Mouse (Mus musculus) lung, postnatal 0 days (tissue): ENCODE results near the gene Agpat2. TPM values are rescaled to one million over a fixed set of nuclear protein-coding genes. Genes with fewer than 3 reads are reported as not detected.
A peak's percentile ranks its signal among the peaks of the same experiment; 100 is the strongest.

Source experiments
- ATAC-seq: fragments of 200-750 bp; cut with Nextera tagmentation; 2 replicates; pipeline ENCODE4 v1.8.0; 2017; ENCODE audit warnings: moderate library complexity
- DNase-seq: peaks from one replicate; pipeline ENCODE4 v3.0.0-alpha.2; 2016; ENCODE audit warnings: low spot score
- H3K27ac ChIP-seq: fragments of 300-500 bp; sonication (generic); 2 replicates; pipeline ENCODE4 v1.5.1; 2014; ENCODE audit warnings: antibody characterized with exemption, mild to moderate bottlenecking, low read length, mixed read lengths
- H3K27me3 ChIP-seq: fragments of 300-500 bp; sonication (generic); replicated peaks from 2 replicates; pipeline ENCODE4 v1.6.1; 2014; ENCODE audit warnings: low read length, mixed read lengths; ENCODE audit not compliant: insufficient read depth
- H3K36me3 ChIP-seq: fragments of 300-500 bp; sonication (generic); 2 replicates; pipeline ENCODE4 v1.6.1; 2014; ENCODE audit warnings: low read length, mixed read lengths; ENCODE audit not compliant: insufficient read depth
- H3K4me1 ChIP-seq: fragments of 300-500 bp; sonication (generic); 2 replicates; pipeline ENCODE4 v1.6.1; 2014; ENCODE audit warnings: antibody characterized with exemption, low read depth, low read length, mixed read lengths; ENCODE audit not compliant: insufficient read depth
- H3K4me2 ChIP-seq: fragments of 300-500 bp; sonication (generic); replicated peaks from 2 replicates; pipeline ENCODE4 v1.6.1; 2014; ENCODE audit warnings: low read depth, mild to moderate bottlenecking, low read length, moderate library complexity, mixed read lengths
- H3K4me3 ChIP-seq: fragments of 300-500 bp; sonication (generic); 2 replicates; pipeline ENCODE4 v1.5.1; 2014; ENCODE audit warnings: low read depth, low read length
- H3K9ac ChIP-seq: fragments of 300-500 bp; sonication (generic); replicated peaks from 2 replicates; pipeline ENCODE4 v1.6.1; 2014; ENCODE audit warnings: low read depth, mild to moderate bottlenecking
- H3K9me3 ChIP-seq: fragments of 300-500 bp; sonication (generic); 2 replicates; pipeline ENCODE4 v1.6.1; 2016; ENCODE audit warnings: low read length, mixed read lengths
- CTCF ChIP-seq: IDR thresholded peaks from 2 replicates; pipeline ENCODE4 v1.5.1; 2016; ENCODE audit warnings: antibody characterized with exemption, mild to moderate bottlenecking
- EP300 ChIP-seq: IDR thresholded peaks from 2 replicates; pipeline ENCODE4 v1.6.1; 2016; ENCODE audit warnings: antibody characterized with exemption, mild to moderate bottlenecking, control low read depth
- WGBS: fragments of 180-500 bp; shearing (Covaris S2); extraction: QIAGEN DNeasy Blood & Tissue Kit; methylation state at CpG from one replicate; pipeline ENCODE4 v1.1.7; 2014; 5-methylcytosine and 5-hydroxymethylcytosine counted together
- polyA plus RNA-seq: library from polyadenylated mRNA; unstranded; fragments of >200 nt; fragmentation: Nextera tagmentation; extraction: Ambion mirVana; gene quantifications from 2 replicates; pipeline ENCODE4 v1.2.1, GENCODE M21; 2015

Gene Agpat2
- polyA plus RNA-seq, result 59.5 and 72.8 TPM in 2 replicates

DNA sequence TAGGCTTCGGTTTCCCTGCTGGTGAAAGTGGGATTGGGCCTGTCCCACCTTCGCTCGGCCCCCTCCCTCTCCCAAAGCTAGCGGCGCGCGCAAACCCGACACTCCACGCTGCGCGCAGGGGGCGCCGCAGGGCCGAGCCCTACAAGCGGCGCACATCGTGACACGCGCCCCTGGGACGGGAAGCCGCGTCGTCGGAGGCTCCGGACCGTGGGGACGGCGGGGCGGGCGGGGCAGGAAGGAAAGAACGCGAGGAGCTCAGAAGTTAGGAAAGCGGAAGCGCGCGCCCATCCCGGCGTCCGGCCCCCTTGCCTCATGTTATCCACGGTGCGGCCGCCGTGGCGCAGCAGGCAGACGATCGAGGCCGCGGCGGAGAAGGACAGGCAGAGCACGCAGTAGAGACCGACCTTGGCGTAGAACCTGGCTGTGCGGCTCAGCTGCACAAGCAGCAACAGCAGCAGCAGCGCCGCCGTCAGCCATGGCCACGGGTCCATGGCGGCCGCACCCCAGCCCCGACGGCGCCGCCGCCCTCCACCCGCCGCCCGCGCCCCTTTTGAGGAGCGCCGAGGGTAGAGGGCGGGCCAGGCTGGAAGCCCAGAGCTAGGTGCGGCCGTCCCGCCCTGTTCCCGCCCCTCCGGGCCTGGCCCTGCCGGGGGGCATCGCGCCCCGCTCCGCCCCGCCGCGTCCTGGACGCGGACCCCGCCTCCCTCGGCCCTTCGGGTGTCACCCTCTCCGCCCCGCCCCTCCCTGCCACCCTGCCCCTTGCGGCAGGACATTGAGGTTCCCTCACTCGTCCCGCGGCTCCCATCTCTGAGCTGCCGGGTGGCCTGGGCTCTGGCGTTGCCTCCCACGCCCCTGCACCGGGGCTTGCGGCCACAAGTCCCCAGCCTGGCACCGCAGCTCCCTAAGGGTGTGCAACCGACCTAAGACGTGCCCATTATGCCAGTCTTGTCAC, at the start of gene Agpat2:
Agpat2 (minus strand) TSS at position 698 of the 952 bp plus-strand sequence.
- under 1% methylated on average over 76 of the region's 103 CpGs for WGBS
- H3K4me1 ChIP-seq, result peaks cover 21% of the 10 kb centered on the region; the same call in 1 of the 2 replicates
- H3K4me2 ChIP-seq, result peak within 1 kb of the TSS; percentile 60
- peak within 1 kb of the TSS; percentile 80 for H3K9ac ChIP-seq
- H3K4me3 ChIP-seq, result peak within 1 kb of the TSS; percentile 60
- peak within 1 kb of the TSS; percentile 96 for H3K27ac ChIP-seq
- no peaks in the 10 kb centered on the region for H3K36me3 ChIP-seq
- peak; percentile 88 for ATAC-seq
- TF ChIP-seq CTCF, result peak; percentile 69
- no peak for TF ChIP-seq EP300
- DNase-seq, result peak; percentile 96
- H3K27me3 ChIP-seq, result no peaks in the 10 kb centered on the region
- H3K9me3 ChIP-seq, result no peaks in the 10 kb centered on the region

DNA sequence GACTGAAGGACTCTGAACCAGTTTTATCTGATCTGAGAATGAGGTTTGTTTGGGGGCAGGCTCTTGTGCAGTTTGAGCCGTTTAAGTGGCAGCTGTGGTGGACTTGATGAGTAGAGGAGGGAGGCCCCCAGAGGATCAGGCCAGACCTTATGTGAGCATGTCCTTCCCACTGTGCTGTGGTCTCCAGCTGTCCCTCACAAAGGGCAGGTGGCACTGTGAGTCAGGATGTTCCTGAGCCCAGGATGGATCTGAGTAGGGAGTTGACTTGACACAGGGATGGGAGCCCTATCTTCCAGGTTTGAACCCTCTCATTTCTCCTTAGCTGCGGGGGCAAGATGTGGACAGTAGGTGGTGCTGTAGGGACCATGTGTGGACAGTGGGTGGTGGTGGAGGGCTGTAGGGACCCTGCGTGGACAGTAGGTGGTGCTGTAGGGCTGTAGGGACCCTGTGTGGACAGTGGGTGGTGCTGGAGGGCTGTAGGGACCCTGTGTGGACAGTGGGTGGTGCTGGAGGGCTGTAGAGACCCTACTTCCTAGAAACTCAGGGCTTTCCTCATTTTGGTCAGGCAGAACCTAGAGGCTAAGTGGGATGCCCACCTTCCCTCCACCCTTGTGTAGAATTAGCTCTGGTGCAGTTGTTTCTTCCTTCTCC, 42.6 kb upstream of the Agpat2 start:
- Histone ChIP-seq H3K9ac (no peak overlapping the region), H3K4me1 (no peaks in the 10 kb centered on the region), H3K27me3 (no peaks in the 10 kb centered on the region), H3K9me3 (no peaks in the 10 kb centered on the region), H3K27ac (no peak overlapping the region), H3K36me3 (no peaks in the 10 kb centered on the region), H3K4me2 (no peak overlapping the region), H3K4me3 (no peak overlapping the region)
- TF ChIP-seq CTCF (peak; percentile 100), EP300 (no peak)
- DNase-seq, result peak; percentile 92
- WGBS, result 12% methylated on average over 3 of the region's 3 CpGs
- peak; percentile 98 for ATAC-seq

DNA sequence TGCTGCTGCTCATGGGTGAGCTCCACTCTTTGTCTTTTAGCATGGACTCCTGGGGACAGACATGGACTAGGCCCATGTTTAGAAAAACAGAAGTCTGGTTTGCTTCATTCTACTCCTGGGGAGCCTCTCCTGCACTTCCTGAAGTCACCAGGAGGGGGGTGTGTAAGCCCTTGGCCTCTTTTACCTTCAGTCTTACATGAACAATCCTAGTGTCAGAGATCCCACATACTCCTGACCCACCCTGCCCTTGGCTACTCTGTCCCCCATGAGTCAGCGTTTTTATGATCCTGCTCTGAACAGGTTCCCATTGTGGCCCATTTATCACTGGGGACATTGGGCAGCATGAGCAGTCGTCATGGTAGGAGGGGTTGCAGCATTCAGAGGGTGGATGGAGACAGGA, 39.7 kb upstream of the Agpat2 start:
- DNase-seq (peak; percentile 60), ATAC-seq (no peak)
- Histone ChIP-seq H3K27ac (no peak overlapping the region), H3K36me3 (no peaks in the 10 kb centered on the region), H3K9me3 (no peaks in the 10 kb centered on the region), H3K9ac (no peak overlapping the region), H3K4me2 (no peak overlapping the region), H3K4me3 (no peak overlapping the region), H3K27me3 (no peaks in the 10 kb centered on the region), H3K4me1 (peaks cover 4% of the 10 kb centered on the region; the same call in 1 of the 2 replicates)
- TF ChIP-seq CTCF (peak; percentile 69), EP300 (no peak)
- WGBS, result 60% methylated on average over 2 of the region's 2 CpGs

DNA sequence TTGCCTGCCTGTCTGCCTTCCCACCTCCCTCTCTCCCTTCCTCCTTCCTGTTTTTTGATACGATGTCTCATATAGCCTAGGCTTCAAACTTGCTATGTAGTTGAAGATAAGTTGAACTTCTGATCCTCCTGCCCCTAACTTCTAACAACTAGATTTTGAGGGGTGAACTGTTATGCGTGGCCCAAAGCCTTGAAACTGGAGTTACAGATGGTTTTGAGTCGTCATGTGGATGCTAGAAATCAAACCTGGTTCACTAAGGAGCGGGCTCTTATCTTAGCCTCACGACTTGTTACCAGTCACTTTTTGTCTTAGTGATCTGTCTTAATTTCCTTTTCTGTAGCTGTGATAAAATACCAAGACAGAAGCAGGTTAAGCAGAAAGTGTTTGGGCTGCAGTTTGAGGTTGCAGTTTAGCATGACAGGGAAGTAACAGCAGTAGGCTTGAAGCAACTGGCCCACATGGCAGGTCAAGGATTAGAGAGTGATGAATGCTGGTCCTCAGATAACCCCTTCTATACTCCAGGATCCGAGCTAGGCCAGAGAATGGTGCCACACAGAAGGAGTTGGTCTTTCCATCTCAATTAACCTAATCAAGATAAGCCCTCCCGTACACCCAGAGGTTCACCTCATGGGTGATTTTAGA, 36.9 kb upstream of the Agpat2 start:
- H3K27ac ChIP-seq, result peak overlapping the region; percentile 83
- no peaks in the 10 kb centered on the region for H3K27me3 ChIP-seq
- peaks cover 8% of the 10 kb centered on the region; the same call in 1 of the 2 replicates for H3K4me1 ChIP-seq
- no peak for TF ChIP-seq CTCF
- TF ChIP-seq EP300, result no peak
- no peak overlapping the region for H3K4me2 ChIP-seq
- ATAC-seq, result no peak
- DNase-seq, result no peak
- H3K9me3 ChIP-seq, result no peaks in the 10 kb centered on the region
- H3K36me3 ChIP-seq, result peaks cover 13% of the 10 kb centered on the region; the same call in 1 of the 2 replicates
- WGBS, result 67% methylated on average over 7 of the region's 7 CpGs
- no peak overlapping the region for H3K4me3 ChIP-seq
- no peak overlapping the region for H3K9ac ChIP-seq

DNA sequence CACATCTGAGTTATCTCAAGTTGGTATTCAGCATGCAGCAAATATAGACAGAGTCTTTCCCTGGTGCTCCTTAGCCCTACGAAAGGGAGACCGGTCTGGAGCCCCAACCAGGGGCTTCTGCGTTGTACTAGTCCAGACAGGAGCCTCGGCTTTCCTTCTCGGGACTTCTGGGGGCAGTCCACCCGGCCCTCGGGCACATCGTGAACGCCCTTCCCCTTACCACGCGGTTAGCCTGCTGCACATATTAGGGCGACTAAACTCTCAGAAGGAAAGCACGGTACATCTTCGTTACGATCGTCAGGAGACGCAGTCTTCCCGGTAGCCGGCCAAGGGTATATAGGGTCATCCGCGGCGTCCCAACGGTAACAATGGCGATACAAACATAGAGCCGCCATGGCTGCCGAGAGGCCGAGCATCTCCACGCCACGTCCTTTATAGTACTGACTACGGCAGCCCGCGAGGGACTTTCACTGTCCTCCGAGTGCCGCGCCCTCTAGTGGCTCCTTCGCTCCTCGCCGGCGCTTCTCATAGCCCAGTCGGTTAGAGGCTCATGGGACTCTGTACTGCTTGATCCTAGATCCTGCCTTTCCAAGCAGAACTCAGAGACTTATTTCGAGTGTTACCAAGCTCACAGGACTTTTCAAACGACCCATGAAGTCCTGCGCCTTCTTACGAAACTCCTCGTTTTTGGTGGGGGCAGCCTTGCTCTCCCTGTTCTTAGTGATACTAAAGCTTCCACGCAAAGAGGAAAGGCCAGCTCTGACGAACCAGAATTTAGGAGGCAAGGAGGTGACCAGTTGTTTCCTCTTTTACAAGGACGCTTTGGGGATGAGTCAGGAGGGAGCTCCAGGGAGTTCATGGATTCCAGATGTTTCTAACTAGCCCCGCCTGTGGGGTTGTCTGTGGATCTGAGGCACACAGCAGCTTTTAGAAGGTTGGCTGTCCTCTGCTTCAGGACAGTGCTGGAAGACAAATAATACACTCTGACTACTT, 35.9 kb upstream of the Agpat2 start:
- H3K4me3 ChIP-seq, result peak overlapping the region; percentile 81
- 4% methylated on average over 49 of the region's 49 CpGs for WGBS
- H3K9me3 ChIP-seq, result no peaks in the 10 kb centered on the region
- H3K36me3 ChIP-seq, result peaks cover 21% of the 10 kb centered on the region; the same call in 1 of the 2 replicates
- DNase-seq (peak; percentile 96), ATAC-seq (peak; percentile 90)
- TF ChIP-seq CTCF, result peak; percentile 92
- TF ChIP-seq EP300, result peak; percentile 2; the same call in 1 of the 2 replicates
- peak overlapping the region; percentile 83 for H3K27ac ChIP-seq
- peak overlapping the region; percentile 79 for H3K9ac ChIP-seq
- H3K27me3 ChIP-seq, result no peaks in the 10 kb centered on the region
- H3K4me1 ChIP-seq, result peaks cover 8% of the 10 kb centered on the region; the same call in 1 of the 2 replicates
- H3K4me2 ChIP-seq, result peak overlapping the region; percentile 83
